Mouse (Mus musculus) thymus, adult 2 months (tissue): ENCODE measurements at regions not wholly inside any gene's neighbourhood (a gene's known extent, or its start where the extent isn't known, plus 50 kb on each side); places are given as distances from the start of the nearest gene placed in this dataset.

Experiments used
- CTCF ChIP-seq: fragments of 200-500 bp; IDR thresholded peaks from 2 replicates; pipeline ENCODE4 v1.5.1; 2012; ENCODE audit warnings: mild to moderate bottlenecking, control low read depth, low read length, moderate library complexity, borderline replicate concordance; ENCODE audit not compliant: control insufficient read depth, poor library complexity, insufficient read depth; ENCODE audit errors: extremely low read depth
- POLR2A ChIP-seq: fragments of 200-500 bp; IDR thresholded peaks from 2 replicates; pipeline ENCODE4 v1.6.1; 2012; ENCODE audit warnings: mild to moderate bottlenecking, low read length, control low read depth, moderate library complexity; ENCODE audit not compliant: control insufficient read depth, poor library complexity, insufficient read depth; ENCODE audit errors: extremely low read depth

DNA sequence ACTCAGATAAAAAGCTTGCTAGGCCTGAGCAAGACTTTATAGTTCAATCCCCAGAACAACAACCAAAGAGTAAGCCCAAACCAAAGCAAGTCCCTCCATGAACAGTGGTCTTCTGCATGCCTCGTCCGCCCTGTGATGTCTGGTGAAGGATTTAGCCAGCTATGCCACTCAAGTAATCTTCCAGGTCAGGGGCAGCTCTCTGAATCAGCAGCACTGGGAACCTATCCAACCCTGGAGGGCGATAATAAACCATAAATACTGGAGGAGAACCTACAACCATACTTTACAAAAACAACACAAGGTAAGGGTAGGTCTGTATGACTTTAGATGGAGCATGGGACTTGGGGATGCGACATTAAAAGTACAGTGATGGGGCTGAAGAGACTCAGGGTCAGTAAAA lies 283.0 kb downstream of the Gadd45g start:
- no peak for TF ChIP-seq POLR2A
- TF ChIP-seq CTCF: no peak
